Mouse (Mus musculus): ENCODE measurements at regions not wholly inside any gene's neighbourhood (a gene's known extent, or its start where the extent isn't known, plus 50 kb on each side); places are given as distances from the start of the nearest gene placed in this dataset.

DNA sequence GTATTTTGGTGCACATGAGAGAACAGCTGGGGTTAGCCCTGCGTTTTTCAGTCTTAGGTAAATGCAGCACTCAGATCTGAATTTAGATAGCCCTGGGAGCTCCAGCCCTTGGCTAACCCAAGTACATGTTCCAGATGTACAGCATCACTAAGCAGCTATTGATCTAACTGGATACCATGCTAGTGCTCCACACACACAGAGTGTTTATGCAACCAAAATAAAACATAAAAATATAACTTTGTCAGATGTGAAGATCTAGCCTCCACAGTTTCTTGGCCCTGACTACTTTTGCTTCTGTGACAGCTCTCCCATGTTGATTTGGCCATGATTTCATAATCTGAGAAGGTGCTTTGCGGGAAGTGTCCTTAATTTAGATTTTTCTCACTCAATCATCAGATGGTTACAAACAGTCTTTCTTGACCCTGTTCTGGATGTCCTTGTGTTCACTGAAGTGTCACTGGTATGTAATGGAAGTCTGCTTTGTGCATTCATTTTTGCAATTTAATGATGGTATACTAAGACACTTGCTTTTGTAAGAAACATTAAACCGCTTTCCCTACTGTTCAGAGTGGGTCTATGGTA, 672.8 kb downstream of the Fat4 start:
- no peak overlapping the region for H3K4me3 ChIP-seq (ENCODE audit: control insufficient read depth, low read depth, low read length)
- TF ChIP-seq POLR2A (IDR thresholded peaks at IDR 0.05; ENCODE audit: control insufficient read depth, low read depth, low read length) (no peak), CTCF (IDR thresholded peaks at IDR 0.05; ENCODE audit: control insufficient read depth, insufficient read depth, insufficient replicate concordance, low read depth, low read length) (no peak)
- no peaks in the 10 kb centered on the region for H3K27me3 ChIP-seq (ENCODE audit: control insufficient read depth, insufficient read depth, low read length)
- no peaks in the 10 kb centered on the region for H3K4me1 ChIP-seq (ENCODE audit: control insufficient read depth, insufficient read depth, low read length)
- H3K27ac ChIP-seq (ENCODE audit: control insufficient read depth, insufficient read depth, low read depth, low read length), result no peak overlapping the region
- no peaks in the 10 kb centered on the region for H3K36me3 ChIP-seq (ENCODE audit: control insufficient read depth, insufficient read depth, low read length)

DNA sequence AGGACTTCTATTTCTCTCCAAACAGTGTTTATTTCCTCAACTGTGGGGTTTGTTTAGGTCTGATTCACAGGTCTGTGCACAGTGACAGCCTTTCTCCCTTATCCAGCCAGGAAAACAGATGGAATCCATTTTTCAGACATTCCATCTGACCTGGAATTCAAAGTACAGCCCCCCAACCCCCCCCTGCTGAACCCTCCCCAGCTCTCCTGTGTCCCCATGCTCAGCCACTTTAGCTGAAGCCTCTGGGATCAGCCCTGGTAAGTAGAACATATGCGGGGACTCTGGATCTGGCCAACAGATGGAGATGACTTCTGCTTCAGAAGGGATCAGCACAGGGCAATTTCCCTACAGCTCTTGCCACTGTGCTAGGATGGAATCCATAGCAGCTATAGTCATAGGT, 674.2 kb downstream of the Fat4 start:
- H3K4me1 ChIP-seq (ENCODE audit: control insufficient read depth, insufficient read depth, low read length), result no peaks in the 10 kb centered on the region
- TF ChIP-seq POLR2A (IDR thresholded peaks at IDR 0.05; ENCODE audit: control insufficient read depth, low read depth, low read length), result no peak
- TF ChIP-seq CTCF (IDR thresholded peaks at IDR 0.05; ENCODE audit: control insufficient read depth, insufficient read depth, insufficient replicate concordance, low read depth, low read length), result no peak
- no peaks in the 10 kb centered on the region for H3K27me3 ChIP-seq (ENCODE audit: control insufficient read depth, insufficient read depth, low read length)
- no peak overlapping the region for H3K27ac ChIP-seq (ENCODE audit: control insufficient read depth, insufficient read depth, low read depth, low read length)
- H3K36me3 ChIP-seq (ENCODE audit: control insufficient read depth, insufficient read depth, low read length), result no peaks in the 10 kb centered on the region
- H3K4me3 ChIP-seq (ENCODE audit: control insufficient read depth, low read depth, low read length), result no peak overlapping the region

DNA sequence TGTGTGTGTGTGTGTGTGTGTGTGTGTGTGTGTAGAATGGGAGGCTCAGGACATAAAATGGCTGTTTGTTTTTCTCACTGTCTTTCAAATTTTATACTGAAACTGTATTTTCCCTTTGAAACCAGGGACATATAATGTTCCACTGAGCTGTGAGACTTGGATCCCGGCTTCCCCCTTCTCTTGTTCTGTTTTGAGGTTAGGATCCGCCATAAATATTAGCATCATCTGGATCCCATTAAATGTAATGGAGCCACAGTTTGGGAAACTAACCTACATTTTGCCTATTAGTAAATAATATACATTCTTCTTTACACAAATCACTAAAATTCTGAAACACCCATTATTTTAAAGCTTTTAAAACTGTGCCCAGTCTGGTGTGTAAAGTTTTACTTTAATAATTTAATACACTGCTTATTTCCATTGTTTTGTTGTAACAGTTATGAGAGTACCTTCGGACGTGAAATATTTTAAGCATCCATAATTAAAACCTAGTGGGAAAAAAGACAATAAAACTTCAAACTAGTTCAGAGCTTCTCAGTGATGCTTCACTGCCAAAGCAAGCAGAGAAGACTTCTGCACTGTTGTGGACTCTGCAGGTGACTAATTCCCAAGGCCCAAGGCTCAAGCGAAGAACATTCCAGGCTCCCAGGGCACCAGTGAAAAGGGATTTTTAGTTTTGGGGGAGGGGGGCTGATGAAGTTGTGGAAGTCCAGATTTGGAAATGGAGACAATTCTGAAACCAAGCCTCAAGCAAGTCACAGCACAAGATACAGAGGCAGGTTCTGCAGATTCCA, 684.9 kb downstream of the Fat4 start:
- Histone ChIP-seq H3K27me3 (ENCODE audit: control insufficient read depth, insufficient read depth, low read length) (no peaks in the 10 kb centered on the region), H3K4me3 (ENCODE audit: control insufficient read depth, low read depth, low read length) (no peak overlapping the region), H3K4me1 (ENCODE audit: control insufficient read depth, insufficient read depth, low read length) (no peaks in the 10 kb centered on the region), H3K36me3 (ENCODE audit: control insufficient read depth, insufficient read depth, low read length) (no peaks in the 10 kb centered on the region), H3K27ac (ENCODE audit: control insufficient read depth, insufficient read depth, low read depth, low read length) (no peak overlapping the region)
- TF ChIP-seq CTCF (IDR thresholded peaks at IDR 0.05; ENCODE audit: control insufficient read depth, insufficient read depth, insufficient replicate concordance, low read depth, low read length), result no peak
- no peak for TF ChIP-seq POLR2A (IDR thresholded peaks at IDR 0.05; ENCODE audit: control insufficient read depth, low read depth, low read length)

DNA sequence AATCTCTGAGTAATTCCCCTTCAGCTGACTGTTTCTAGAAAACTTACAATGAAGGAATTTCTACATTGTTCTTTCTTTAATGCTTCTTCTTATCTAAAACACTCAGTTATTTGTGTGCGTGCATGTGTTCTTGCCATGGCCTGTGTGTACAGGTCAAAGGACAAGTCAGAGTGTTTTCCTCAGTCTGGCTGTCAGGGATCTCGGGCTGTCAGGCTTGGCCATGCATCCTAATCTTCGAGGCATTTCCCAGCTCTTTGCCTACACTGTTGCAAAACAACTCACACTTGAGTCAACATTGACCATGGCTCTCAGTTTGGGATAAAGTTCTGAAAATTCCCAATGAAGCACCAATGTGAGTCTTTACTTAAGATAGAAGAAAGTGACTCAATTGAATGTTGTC, 688.5 kb downstream of the Fat4 start:
- no peaks in the 10 kb centered on the region for H3K4me1 ChIP-seq (ENCODE audit: control insufficient read depth, insufficient read depth, low read length)
- H3K27me3 ChIP-seq (ENCODE audit: control insufficient read depth, insufficient read depth, low read length), result no peaks in the 10 kb centered on the region
- TF ChIP-seq POLR2A (IDR thresholded peaks at IDR 0.05; ENCODE audit: control insufficient read depth, low read depth, low read length), result no peak
- TF ChIP-seq CTCF (IDR thresholded peaks at IDR 0.05; ENCODE audit: control insufficient read depth, insufficient read depth, insufficient replicate concordance, low read depth, low read length), result no peak
- H3K4me3 ChIP-seq (ENCODE audit: control insufficient read depth, low read depth, low read length), result no peak overlapping the region
- H3K36me3 ChIP-seq (ENCODE audit: control insufficient read depth, insufficient read depth, low read length), result no peaks in the 10 kb centered on the region
- H3K27ac ChIP-seq (ENCODE audit: control insufficient read depth, insufficient read depth, low read depth, low read length), result no peak overlapping the region

DNA sequence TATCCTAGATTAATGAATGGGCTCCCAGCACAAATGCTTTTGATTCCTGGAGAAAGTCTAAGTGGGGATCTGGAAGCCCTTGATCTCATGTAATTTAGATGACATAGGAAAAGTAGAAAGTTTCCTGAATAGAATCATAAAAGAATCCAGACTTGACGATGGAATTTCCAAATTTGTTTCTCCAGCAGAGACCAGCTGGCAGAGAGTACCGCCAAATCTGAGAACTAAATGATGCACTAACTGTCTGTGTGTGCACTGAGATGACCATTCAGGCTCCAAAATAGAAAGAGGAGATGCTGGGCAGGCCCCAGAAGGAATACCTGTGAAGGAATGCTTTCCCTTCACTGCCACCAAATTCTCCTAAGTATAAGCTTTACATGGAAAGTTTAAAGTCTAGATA, 704.6 kb downstream of the Fat4 start:
- no peaks in the 10 kb centered on the region for H3K27me3 ChIP-seq (ENCODE audit: control insufficient read depth, insufficient read depth, low read length)
- H3K4me1 ChIP-seq (ENCODE audit: control insufficient read depth, insufficient read depth, low read length), result no peaks in the 10 kb centered on the region
- H3K4me3 ChIP-seq (ENCODE audit: control insufficient read depth, low read depth, low read length), result no peak overlapping the region
- no peaks in the 10 kb centered on the region for H3K36me3 ChIP-seq (ENCODE audit: control insufficient read depth, insufficient read depth, low read length)
- TF ChIP-seq POLR2A (IDR thresholded peaks at IDR 0.05; ENCODE audit: control insufficient read depth, low read depth, low read length) (no peak), CTCF (IDR thresholded peaks at IDR 0.05; ENCODE audit: control insufficient read depth, insufficient read depth, insufficient replicate concordance, low read depth, low read length) (no peak)
- H3K27ac ChIP-seq (ENCODE audit: control insufficient read depth, insufficient read depth, low read depth, low read length), result no peak overlapping the region

DNA sequence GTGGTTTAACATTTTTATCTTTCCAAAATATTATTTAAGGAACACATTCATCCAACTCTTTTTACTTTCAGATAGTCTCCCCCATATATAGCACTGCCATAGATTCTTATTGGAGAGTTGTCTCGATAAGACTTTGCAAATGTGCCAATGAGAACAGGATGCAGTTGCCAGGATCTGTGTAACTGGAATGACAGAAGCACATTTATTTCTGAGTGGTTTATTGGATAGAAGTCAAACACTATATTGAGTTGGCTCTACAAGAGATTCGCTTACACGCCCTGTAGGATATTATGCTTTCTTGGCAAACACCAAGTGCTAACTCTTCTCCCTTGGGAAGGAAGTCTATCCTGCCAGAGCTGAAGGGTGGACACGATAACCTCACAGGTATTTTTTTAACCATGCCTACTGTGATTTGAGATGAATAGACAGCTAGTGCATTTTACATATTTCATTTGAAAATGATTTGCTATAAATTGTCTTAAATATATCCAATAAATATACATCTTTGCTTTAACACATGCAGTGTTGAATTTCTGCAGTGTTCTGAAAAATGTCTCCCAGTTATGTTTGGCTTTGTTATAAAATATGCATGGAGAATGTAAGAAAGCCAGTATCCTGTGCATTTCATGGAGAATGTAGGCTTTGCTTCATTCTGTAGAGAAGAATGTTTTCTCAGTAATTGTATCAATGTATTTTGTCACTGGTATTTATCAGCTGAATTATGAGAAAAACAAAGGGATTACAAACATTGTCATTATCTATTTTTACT, 705.8 kb downstream of the Fat4 start:
- H3K27me3 ChIP-seq (ENCODE audit: control insufficient read depth, insufficient read depth, low read length), result no peaks in the 10 kb centered on the region
- no peaks in the 10 kb centered on the region for H3K36me3 ChIP-seq (ENCODE audit: control insufficient read depth, insufficient read depth, low read length)
- no peaks in the 10 kb centered on the region for H3K4me1 ChIP-seq (ENCODE audit: control insufficient read depth, insufficient read depth, low read length)
- TF ChIP-seq CTCF (IDR thresholded peaks at IDR 0.05; ENCODE audit: control insufficient read depth, insufficient read depth, insufficient replicate concordance, low read depth, low read length) (no peak), POLR2A (IDR thresholded peaks at IDR 0.05; ENCODE audit: control insufficient read depth, low read depth, low read length) (no peak)
- H3K27ac ChIP-seq (ENCODE audit: control insufficient read depth, insufficient read depth, low read depth, low read length), result no peak overlapping the region
- H3K4me3 ChIP-seq (ENCODE audit: control insufficient read depth, low read depth, low read length), result no peak overlapping the region

DNA sequence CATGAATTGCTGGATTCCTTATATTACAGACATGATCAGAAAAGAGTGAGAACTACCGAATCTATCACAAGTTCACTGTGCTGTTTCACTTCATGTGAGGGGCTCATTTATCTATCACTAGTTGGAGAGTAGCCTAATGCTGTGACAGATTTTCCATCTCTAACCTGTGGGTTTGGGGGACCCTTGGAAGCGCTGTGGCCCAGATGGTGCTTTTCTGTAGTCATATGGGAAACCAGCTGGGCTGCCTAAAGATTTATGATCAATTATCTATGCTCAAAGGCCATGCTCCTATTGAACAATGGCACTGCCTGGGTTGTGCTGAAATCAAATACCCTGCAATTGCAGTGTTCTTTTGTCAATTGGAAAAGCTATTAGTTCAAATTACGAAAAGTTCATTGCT, 723.2 kb downstream of the Fat4 start:
- Histone ChIP-seq H3K4me3 (ENCODE audit: control insufficient read depth, low read depth, low read length) (no peak overlapping the region), H3K4me1 (ENCODE audit: control insufficient read depth, insufficient read depth, low read length) (no peaks in the 10 kb centered on the region), H3K27me3 (ENCODE audit: control insufficient read depth, insufficient read depth, low read length) (no peaks in the 10 kb centered on the region), H3K27ac (ENCODE audit: control insufficient read depth, insufficient read depth, low read depth, low read length) (no peak overlapping the region), H3K36me3 (ENCODE audit: control insufficient read depth, insufficient read depth, low read length) (no peaks in the 10 kb centered on the region)
- TF ChIP-seq POLR2A (IDR thresholded peaks at IDR 0.05; ENCODE audit: control insufficient read depth, low read depth, low read length) (no peak), CTCF (IDR thresholded peaks at IDR 0.05; ENCODE audit: control insufficient read depth, insufficient read depth, insufficient replicate concordance, low read depth, low read length) (no peak)

Measured in testis, adult 2 months (tissue).